Mouse (Mus musculus) midbrain, postnatal 0 days (tissue): Measurements from ENCODE around the gene Drd2. TPM values are rescaled to one million over a fixed set of nuclear protein-coding genes. Genes with fewer than 3 reads are reported as not detected.

Experiments
- ATAC-seq: fragments of 200-750 bp; cut with Nextera tagmentation; 2 replicates; pipeline ENCODE4 v1.8.0; 2017; ENCODE audit warnings: moderate number of reproducible peaks, mild to moderate bottlenecking, moderate TSS enrichment, moderate library complexity; ENCODE audit not compliant: low FRiP score
- DNase-seq: peaks from one replicate; pipeline ENCODE4 v3.0.0-alpha.2; 2015; ENCODE audit warnings: low spot score
- H3K27ac ChIP-seq: fragments of 300-500 bp; sonication (generic); 2 replicates; pipeline ENCODE4 v1.5.1; 2014; ENCODE audit warnings: low read depth, mild to moderate bottlenecking, low read length, mixed read lengths
- H3K27me3 ChIP-seq: fragments of 300-500 bp; sonication (generic); 2 replicates; pipeline ENCODE4 v1.6.1; 2014; ENCODE audit warnings: low read length, control low read depth, mixed read lengths; ENCODE audit not compliant: insufficient read depth
- H3K36me3 ChIP-seq: fragments of 300-500 bp; sonication (generic); 2 replicates; pipeline ENCODE4 v1.6.1; 2014; ENCODE audit warnings: low read length, control low read depth, mixed read lengths; ENCODE audit not compliant: insufficient read depth
- H3K4me1 ChIP-seq: fragments of 300-500 bp; sonication (generic); 2 replicates; pipeline ENCODE4 v1.6.1; 2014; ENCODE audit warnings: mild to moderate bottlenecking, control low read depth, antibody characterized with exemption, low read length, mixed read lengths; ENCODE audit not compliant: insufficient read depth
- H3K4me2 ChIP-seq: fragments of 300-500 bp; sonication (generic); 2 replicates; pipeline ENCODE4 v1.6.1; 2014; ENCODE audit warnings: low read depth, mild to moderate bottlenecking, low read length, mixed read lengths; ENCODE audit not compliant: poor library complexity, severe bottlenecking
- H3K4me3 ChIP-seq: fragments of 300-500 bp; sonication (generic); 2 replicates; pipeline ENCODE4 v1.5.1; 2014; ENCODE audit warnings: low read depth, mild to moderate bottlenecking, low read length, moderate library complexity
- H3K9ac ChIP-seq: fragments of 300-500 bp; sonication (generic); replicated peaks from 2 replicates; pipeline ENCODE4 v1.6.1; 2014; ENCODE audit warnings: mild to moderate bottlenecking, low read length, moderate library complexity, mixed read lengths; ENCODE audit not compliant: poor library complexity, severe bottlenecking
- H3K9me3 ChIP-seq: fragments of 300-500 bp; sonication (generic); 2 replicates; pipeline ENCODE4 v1.6.1; 2016; ENCODE audit warnings: low read length, control low read depth
- CTCF ChIP-seq: IDR thresholded peaks from 2 replicates; pipeline ENCODE4 v1.5.1; 2016; ENCODE audit warnings: antibody characterized with exemption, mild to moderate bottlenecking
- WGBS: fragments of 180-500 bp; shearing (Covaris S2); extraction: QIAGEN DNeasy Blood & Tissue Kit; methylation state at CpG from one replicate; pipeline ENCODE4 v1.1.7; 2014; 5-methylcytosine and 5-hydroxymethylcytosine counted together
- polyA plus RNA-seq: library from polyadenylated mRNA; unstranded; fragments of >200 nt; fragmentation: Nextera tagmentation; extraction: Ambion mirVana; gene quantifications from 2 replicates; pipeline ENCODE4 v1.2.1, GENCODE M21; 2015
- total RNA-seq: library from RNA; depleted of rRNA; stranded (reverse); fragments of >200 nt; gene quantifications from 2 replicates; pipeline ENCODE4 v1.2.3, GENCODE M21; 2014; rRNA removed

The Drd2 gene
- total RNA-seq (12.7 and 13.3 TPM in 2 replicates), polyA plus RNA-seq (7.8 and 8.6 TPM in 2 replicates)

DNA sequence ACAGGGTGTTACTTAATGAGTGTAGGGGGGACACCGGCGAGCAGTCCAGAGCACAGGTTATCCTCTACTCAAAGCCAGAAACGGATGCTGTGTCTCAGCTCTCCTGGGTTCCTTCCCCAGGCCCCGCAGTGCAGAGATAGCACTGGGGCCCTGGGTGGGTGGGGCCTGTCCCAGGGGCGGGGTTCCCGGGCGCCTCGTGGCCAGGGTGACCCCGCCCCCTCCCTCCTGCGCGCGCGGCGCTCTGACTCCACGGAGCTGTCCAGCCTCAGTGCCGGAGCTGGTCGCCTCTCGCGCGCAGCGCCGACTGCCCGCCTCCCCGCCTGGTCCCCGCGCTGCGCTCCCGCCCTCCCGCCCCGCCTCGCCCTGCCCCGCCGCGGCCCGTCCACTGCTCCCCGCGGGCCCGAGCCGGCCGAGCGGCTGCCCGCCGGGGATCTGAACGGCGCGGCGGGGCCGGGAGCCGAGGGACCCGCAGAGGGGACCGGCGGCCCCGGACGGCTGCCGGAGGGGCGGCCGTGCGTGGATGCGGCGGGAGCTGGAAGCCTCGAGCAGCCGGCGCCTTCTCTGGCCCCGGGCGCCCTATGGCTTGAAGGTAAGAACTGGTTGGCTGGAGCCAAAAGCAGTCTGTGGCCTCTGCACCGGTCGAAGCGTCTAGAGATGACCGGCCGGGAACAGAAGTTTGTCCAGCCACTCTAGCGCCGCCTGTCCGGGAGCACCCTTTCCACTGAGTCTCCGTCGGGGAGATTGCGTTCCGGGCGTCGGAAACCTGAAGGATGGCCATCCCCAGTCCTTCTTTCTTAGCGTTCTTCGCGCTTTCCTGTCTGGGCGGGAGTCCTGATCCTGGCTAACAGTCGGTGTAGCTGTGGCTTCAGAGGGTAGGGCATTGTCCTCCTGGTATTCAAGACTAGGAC, at the start of gene Drd2:
Drd2 (plus strand) TSS at position 492 of the 908 bp plus-strand sequence.
- Histone ChIP-seq H3K27me3 (peaks cover 17% of the 10 kb centered on the region), H3K4me3 (peak within 1 kb of the TSS; percentile 59), H3K4me1 (no peaks in the 10 kb centered on the region), H3K27ac (no peak within 1 kb of the TSS), H3K9me3 (no peaks in the 10 kb centered on the region), H3K36me3 (no peaks in the 10 kb centered on the region), H3K4me2 (peak within 1 kb of the TSS; percentile 86), H3K9ac (peak within 1 kb of the TSS; percentile 64)
- TF ChIP-seq CTCF: no peak
- peak; percentile 54 for DNase-seq
- peak; percentile 65; the same call in 1 of the 2 replicates for ATAC-seq
- WGBS: under 1% methylated on average over 73 of the region's 84 CpGs

DNA sequence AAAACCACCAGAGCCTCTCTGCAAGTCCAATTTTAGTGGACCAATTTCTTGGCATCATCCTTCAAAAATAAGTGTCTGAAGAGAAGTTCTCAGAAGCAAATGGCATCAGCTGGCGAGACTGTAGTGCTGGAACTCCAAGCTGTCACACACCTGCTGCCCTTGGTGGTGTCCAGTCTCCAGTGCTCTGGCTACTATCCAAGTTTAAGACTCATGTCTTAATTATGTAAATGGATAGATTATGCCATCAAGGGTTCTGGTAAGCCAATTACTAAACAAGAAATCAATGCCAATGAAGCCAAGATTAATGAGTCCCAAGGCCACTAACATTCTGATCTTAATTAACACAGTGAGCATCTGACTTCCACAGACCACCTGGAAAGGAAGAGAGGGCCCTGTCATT, 45.3 kb upstream of the Drd2 start:
- H3K4me2 ChIP-seq: no peak overlapping the region
- no peaks in the 10 kb centered on the region for H3K4me1 ChIP-seq
- TF ChIP-seq CTCF: no peak
- no peaks in the 10 kb centered on the region for H3K27me3 ChIP-seq
- H3K4me3 ChIP-seq: no peak overlapping the region
- H3K9me3 ChIP-seq: no peaks in the 10 kb centered on the region
- H3K36me3 ChIP-seq: no peaks in the 10 kb centered on the region
- DNase-seq (peak; percentile 55), ATAC-seq (no peak)
- H3K27ac ChIP-seq: no peak overlapping the region
- 56% methylated on average over 1 of the region's 1 CpGs for WGBS
- H3K9ac ChIP-seq: no peak overlapping the region

DNA sequence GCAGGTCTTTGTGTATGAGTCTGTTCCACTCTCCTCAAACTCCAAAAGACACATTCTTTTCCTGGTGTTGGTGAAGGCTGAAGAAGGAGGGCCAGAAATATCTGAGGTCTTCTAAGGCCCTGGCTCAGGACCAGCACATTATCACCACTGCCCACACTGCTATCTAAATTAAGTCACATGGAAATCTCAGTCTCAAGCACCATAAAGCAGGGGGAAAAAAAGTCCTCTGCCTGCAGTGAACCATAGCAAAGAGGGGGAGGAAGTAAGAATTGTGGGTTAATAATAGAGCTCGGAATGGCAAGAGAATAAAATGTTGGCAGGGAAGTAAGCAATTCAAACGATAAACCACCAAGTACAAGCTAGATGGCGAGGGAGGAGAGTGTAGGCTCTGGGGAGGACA, 32.9 kb upstream of the Drd2 start:
- Histone ChIP-seq H3K4me3 (no peak overlapping the region), H3K9ac (no peak overlapping the region), H3K27me3 (no peaks in the 10 kb centered on the region), H3K27ac (no peak overlapping the region), H3K4me2 (no peak overlapping the region), H3K36me3 (no peaks in the 10 kb centered on the region), H3K4me1 (0 out of 2 replicates have a peak, but pooled peaks cover 2% of the 10 kb centered on the region), H3K9me3 (no peaks in the 10 kb centered on the region)
- TF ChIP-seq CTCF: no peak
- DNase-seq: no peak
- ATAC-seq: no peak
- 70% methylated on average over 3 of the region's 3 CpGs for WGBS

DNA sequence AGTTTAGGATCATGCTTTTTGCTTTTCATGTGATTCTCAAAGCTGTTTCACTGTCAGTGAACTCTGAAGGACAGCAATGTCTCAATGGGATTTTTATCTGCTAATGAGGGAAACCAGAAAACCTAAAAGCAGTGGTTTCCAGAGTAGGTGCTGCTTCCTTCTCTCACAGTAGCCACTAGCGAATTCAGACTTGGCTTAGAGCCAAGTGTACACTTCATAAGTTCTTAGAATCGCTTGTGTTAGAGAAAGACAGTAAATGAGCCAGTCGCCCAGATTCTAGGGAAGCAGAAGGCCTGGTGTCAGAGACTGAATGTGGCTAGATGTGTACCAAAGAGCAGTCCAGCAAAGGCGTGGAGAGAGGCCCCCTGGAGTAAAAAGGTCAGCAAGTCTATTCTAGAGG, 29.6 kb upstream of the Drd2 start:
- Histone ChIP-seq H3K4me1 (0 out of 2 replicates have a peak, but pooled peaks cover 2% of the 10 kb centered on the region), H3K4me3 (no peak overlapping the region), H3K9ac (no peak overlapping the region), H3K27ac (no peak overlapping the region), H3K36me3 (no peaks in the 10 kb centered on the region), H3K4me2 (no peak overlapping the region), H3K27me3 (no peaks in the 10 kb centered on the region), H3K9me3 (no peaks in the 10 kb centered on the region)
- 55% methylated on average over 4 of the region's 4 CpGs for WGBS
- no peak for ATAC-seq
- peak; percentile 51 for DNase-seq
- no peak for TF ChIP-seq CTCF

DNA sequence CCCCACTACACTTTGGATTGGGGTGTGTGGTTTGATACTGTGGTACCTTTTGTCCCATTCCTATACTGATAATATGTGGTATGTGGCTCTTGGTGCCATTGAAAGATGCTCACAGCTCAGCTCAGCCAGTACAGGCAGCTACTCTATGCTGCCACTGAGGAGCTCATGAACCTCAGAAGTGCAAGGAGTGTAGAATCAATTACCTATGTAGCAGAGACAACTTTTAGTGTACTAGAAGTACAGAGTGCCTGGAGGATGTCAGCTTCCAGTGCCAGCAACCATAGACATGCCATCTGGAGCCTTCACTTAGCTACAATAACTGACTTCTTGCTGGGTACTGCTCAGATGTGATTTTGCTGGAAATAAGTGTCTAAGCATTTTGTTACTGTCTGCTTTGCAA, 21.8 kb upstream of the Drd2 start:
- no peaks in the 10 kb centered on the region for H3K27me3 ChIP-seq
- H3K27ac ChIP-seq: no peak overlapping the region
- H3K9ac ChIP-seq: no peak overlapping the region
- ATAC-seq (no peak), DNase-seq (peak; percentile 23)
- no peak overlapping the region for H3K4me2 ChIP-seq
- H3K4me1 ChIP-seq: 0 out of 2 replicates have a peak, but pooled peaks cover 2% of the 10 kb centered on the region
- no peak overlapping the region for H3K4me3 ChIP-seq
- H3K9me3 ChIP-seq: no peaks in the 10 kb centered on the region
- no peaks in the 10 kb centered on the region for H3K36me3 ChIP-seq
- TF ChIP-seq CTCF: no peak

DNA sequence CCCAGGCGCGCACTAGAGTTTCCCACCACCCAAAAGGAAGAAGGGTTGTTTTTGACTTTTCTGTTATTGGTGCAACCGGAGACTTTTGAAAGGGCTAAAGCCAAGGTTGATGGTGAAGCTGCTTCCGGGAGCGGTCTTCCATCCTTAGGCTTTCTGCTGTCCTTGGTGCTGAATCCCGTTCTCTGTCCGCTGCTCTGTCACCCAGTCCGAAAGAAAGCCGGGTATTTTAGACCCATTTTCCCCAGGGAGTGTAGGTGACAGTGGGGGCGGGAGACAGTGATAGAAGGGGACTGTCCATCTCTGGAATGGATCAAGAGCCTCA, 578 bp downstream of the Drd2 start:
- peak; percentile 58 for DNase-seq

More for the DNA sequence above, 578 bp downstream of the Drd2 start:
- no peak for ATAC-seq
- Histone ChIP-seq H3K9ac (peak overlapping the region; percentile 64; the same call in 1 of the 2 replicates), H3K27ac (no peak overlapping the region), H3K9me3 (no peaks in the 10 kb centered on the region), H3K4me3 (peak overlapping the region; percentile 59), H3K4me2 (peak overlapping the region; percentile 86), H3K4me1 (no peaks in the 10 kb centered on the region), H3K27me3 (peaks cover 17% of the 10 kb centered on the region), H3K36me3 (no peaks in the 10 kb centered on the region)
- WGBS: 4% methylated on average over 10 of the region's 10 CpGs
- no peak for TF ChIP-seq CTCF
